Mouse (Mus musculus) erythroblast, embryonic 14.5 days (primary cell): Measurements from ENCODE around the gene C1ql4. TPM values are rescaled to one million over a fixed set of nuclear protein-coding genes. Genes with fewer than 3 reads are reported as not detected.
"Not testable (repeated sequence)": the region's sequence is repeated elsewhere in the genome, so short reads cannot be mapped to it uniquely, and the experiment has no call there.

Experiments
- H3K27me3 ChIP-seq: 2 replicates; pipeline ENCODE4 v1.6.1; 2012; ENCODE audit warnings: inconsistent platforms; ENCODE audit not compliant: control insufficient read depth
- H3K36me3 ChIP-seq: 2 replicates; pipeline ENCODE4 v1.6.1; 2012; ENCODE audit warnings: mild to moderate bottlenecking, inconsistent platforms; ENCODE audit not compliant: control insufficient read depth
- H3K4me1 ChIP-seq: 2 replicates; pipeline ENCODE4 v1.6.1; 2012; ENCODE audit warnings: inconsistent platforms; ENCODE audit not compliant: control insufficient read depth
- H3K4me3 ChIP-seq: replicated peaks from 2 replicates; pipeline ENCODE3; 2012; ENCODE audit warnings: moderate library complexity, mild to moderate bottlenecking, inconsistent platforms
- H3K9me3 ChIP-seq: 2 replicates; pipeline ENCODE4 v1.6.1; 2012; ENCODE audit warnings: low read length, inconsistent platforms, mixed read lengths; ENCODE audit not compliant: control insufficient read depth
- GATA1 ChIP-seq: IDR thresholded peaks from 2 replicates; pipeline ENCODE4 v1.6.1; 2012; ENCODE audit warnings: low read length, inconsistent platforms, mixed read lengths
- TAL1 ChIP-seq: IDR thresholded peaks from 3 replicates; pipeline ENCODE4 v1.6.1; 2012; ENCODE audit warnings: low read length, inconsistent platforms, mixed read lengths
- polyA plus RNA-seq: library from polyadenylated mRNA; stranded (reverse); fragments of >175 nt; gene quantifications from 2 replicates; pipeline ENCODE4 v1.2.3, GENCODE M21; 2012

C1ql4 gene
- polyA plus RNA-seq, 1 experiment: not detected

- Histone ChIP-seq H3K36me3 (no peaks in the 10 kb centered on the region), H3K27me3 (peaks cover 71% of the 10 kb centered on the region), H3K4me3 (no peak overlapping the region), H3K9me3 (no peaks in the 10 kb centered on the region), H3K4me1 (no peaks in the 10 kb centered on the region)
- TF ChIP-seq TAL1 (no peak), GATA1 (no peak)
These were observed 22.0 kb downstream of the C1ql4 start for GRCm38 (mm10) chr15:99065557-99066165.

DNA sequence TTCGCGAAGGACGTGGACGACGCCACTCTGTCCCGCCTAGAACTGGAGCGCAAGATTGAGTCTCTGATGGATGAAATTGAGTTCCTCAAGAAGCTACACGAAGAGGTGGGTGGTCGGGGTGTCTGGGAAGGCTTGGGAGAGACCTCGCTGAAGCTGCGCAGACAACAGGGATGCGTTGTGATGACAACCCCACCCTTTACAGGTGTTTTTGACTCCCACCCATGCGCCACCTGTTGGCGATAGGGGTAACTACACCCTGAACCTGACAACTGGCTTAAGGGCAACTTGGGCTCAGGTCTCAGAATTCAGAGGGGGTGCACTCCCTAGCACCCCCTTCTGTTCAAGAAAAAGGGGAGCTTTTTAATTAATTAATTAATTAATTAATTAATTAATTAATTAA is 31.3 kb downstream of the C1ql4 start:
- Histone ChIP-seq H3K36me3 (no peaks in the 10 kb centered on the region), H3K4me1 (peaks cover 15% of the 10 kb centered on the region), H3K27me3 (peaks cover 96% of the 10 kb centered on the region), H3K9me3 (peaks cover 7% of the 10 kb centered on the region; the same call in 1 of the 2 replicates), H3K4me3 (no peak overlapping the region)
- no peak for TF ChIP-seq GATA1
- no peak for TF ChIP-seq TAL1

- Histone ChIP-seq H3K36me3 (no peaks in the 10 kb centered on the region), H3K27me3 (peaks cover 95% of the 10 kb centered on the region), H3K9me3 (peaks cover 7% of the 10 kb centered on the region; the same call in 1 of the 2 replicates), H3K4me1 (peaks cover 15% of the 10 kb centered on the region), H3K4me3 (no peak overlapping the region)
- no peak for TF ChIP-seq GATA1
- no peak for TF ChIP-seq TAL1
These were observed 32.1 kb downstream of the C1ql4 start for GRCm38 (mm10) chr15:99055511-99055961.

DNA sequence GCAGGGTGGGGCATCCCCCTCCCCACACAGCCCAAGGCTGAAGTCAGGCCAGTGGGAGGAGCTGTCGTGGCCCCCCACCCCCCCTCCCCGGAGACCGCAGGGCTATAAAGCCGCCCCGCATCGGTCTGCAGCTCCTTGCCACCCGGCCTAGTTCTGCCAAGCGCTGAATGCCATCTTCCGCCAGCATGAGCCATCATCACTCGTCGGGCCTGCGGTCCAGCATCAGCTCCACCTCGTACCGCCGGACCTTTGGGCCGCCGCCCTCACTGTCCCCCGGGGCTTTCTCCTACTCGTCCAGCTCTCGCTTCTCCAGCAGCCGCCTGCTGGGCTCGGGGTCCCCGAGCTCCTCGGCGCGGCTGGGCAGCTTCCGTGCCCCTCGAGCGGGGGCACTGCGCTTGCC is 32.6 kb downstream of the C1ql4 start, which contains the start of gene Prph:
Gene Prph, plus strand, starts transcription at position 135 of the 400 bp plus-strand sequence.
- peaks cover 7% of the 10 kb centered on the region; the same call in 1 of the 2 replicates for H3K9me3 ChIP-seq
- peaks cover 15% of the 10 kb centered on the region for H3K4me1 ChIP-seq
- TF ChIP-seq GATA1: no peak
- no peak for TF ChIP-seq TAL1
- peaks cover 97% of the 10 kb centered on the region for H3K27me3 ChIP-seq
- no peak within 1 kb of the TSS for H3K4me3 ChIP-seq
- H3K36me3 ChIP-seq: no peaks in the 10 kb centered on the region

GRCm38 (mm10) chr15:99053373-99053772 is 34.2 kb downstream of the C1ql4 start:
- TF ChIP-seq GATA1: no peak
- Histone ChIP-seq H3K4me3 (no peak overlapping the region), H3K36me3 (no peaks in the 10 kb centered on the region), H3K9me3 (peaks cover 7% of the 10 kb centered on the region; the same call in 1 of the 2 replicates), H3K27me3 (peaks cover 82% of the 10 kb centered on the region), H3K4me1 (peaks cover 15% of the 10 kb centered on the region)

- Histone ChIP-seq H3K36me3 (no peaks in the 10 kb centered on the region), H3K4me3 (no peak overlapping the region), H3K27me3 (peaks cover 56% of the 10 kb centered on the region), H3K9me3 (no peaks in the 10 kb centered on the region), H3K4me1 (no peaks in the 10 kb centered on the region)
- no peak for TF ChIP-seq TAL1
- no peak for TF ChIP-seq GATA1
These were observed 38.0 kb downstream of the C1ql4 start for GRCm38 (mm10) chr15:99049473-99050253.

DNA sequence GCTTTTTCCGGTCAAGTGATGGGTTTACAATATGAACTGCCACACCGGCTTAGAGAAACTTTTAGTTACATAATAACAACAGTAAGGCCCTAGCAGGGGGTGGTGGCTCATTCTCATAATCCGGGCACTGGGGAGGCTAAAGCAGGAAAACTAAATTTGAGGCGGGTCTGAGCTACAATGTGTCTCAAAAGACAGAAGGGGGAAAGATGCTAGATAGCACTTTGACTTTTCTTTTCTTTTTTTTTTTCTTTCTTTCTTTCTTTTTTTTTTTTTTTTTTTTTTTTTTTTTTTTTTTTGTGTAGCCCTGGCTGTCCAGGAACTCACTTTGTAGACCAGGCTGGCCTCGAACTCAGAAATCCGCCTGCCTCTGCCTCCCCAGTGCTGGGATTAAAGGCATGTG is 41.9 kb downstream of the C1ql4 start:
- H3K4me1 ChIP-seq, H3K36me3 ChIP-seq, H3K9me3 ChIP-seq, H3K4me3 ChIP-seq: not testable (repeated sequence)
- peaks cover 27% of the 10 kb centered on the region for H3K27me3 ChIP-seq

DNA sequence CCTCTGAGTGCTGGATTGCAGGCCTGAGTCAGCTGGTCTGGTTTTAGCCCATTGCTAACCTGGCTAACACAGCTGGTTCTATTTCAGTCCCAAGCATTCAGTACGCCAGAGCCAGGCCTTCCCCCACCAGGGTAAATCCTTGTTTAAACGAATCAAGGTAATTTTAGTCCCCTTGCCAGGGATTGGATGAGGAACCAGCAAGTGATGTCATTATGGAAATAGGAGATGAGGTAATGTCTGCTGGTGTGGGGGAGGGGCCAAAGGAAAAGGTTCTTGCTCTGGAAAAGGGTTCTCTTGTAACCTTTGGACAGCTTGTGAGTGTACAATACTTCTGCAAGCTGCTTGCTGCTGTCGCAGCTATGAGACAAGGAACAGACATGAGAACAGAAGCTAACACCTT is 42.8 kb downstream of the C1ql4 start:
- TF ChIP-seq TAL1: no peak
- no peak for TF ChIP-seq GATA1
- H3K9me3 ChIP-seq: no peaks in the 10 kb centered on the region
- H3K36me3 ChIP-seq: peaks cover 3% of the 10 kb centered on the region
- peaks cover 8% of the 10 kb centered on the region for H3K4me1 ChIP-seq
- peaks cover 18% of the 10 kb centered on the region for H3K27me3 ChIP-seq
- H3K4me3 ChIP-seq: no peak overlapping the region

DNA sequence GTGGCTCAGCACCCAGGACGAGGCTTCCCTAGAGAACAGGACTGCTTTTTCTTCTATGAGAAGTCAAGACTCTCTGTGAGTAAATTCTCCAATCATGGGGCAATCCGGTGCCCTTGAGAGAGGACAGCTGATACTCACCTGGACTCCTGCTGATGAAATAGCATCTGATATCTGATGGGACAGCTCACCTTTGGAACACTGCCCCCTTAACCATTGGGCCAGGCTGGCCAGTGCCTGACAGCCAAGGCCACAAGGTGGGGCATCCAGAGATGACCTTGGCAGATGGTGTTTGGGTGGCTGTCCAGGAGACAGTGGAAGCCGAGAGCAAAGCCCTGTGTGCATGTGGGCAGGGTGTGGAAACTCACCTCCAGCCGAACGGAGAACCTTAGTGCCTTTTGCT is 45.3 kb downstream of the C1ql4 start:
- Histone ChIP-seq H3K27me3 (peaks cover 13% of the 10 kb centered on the region), H3K9me3 (no peaks in the 10 kb centered on the region), H3K36me3 (peaks cover 25% of the 10 kb centered on the region), H3K4me1 (peaks cover 13% of the 10 kb centered on the region), H3K4me3 (no peak overlapping the region)
- no peak for TF ChIP-seq GATA1
- TF ChIP-seq TAL1: no peak
